Mouse (Mus musculus) neural tube, embryonic 13.5 days (tissue): ENCODE measurements around the gene Corin. TPM values are rescaled to one million over a fixed set of nuclear protein-coding genes. Genes with fewer than 3 reads are reported as not detected.

Experiments
- polyA plus RNA-seq: library from polyadenylated mRNA; unstranded; fragments of >200 nt; fragmentation: Nextera tagmentation; extraction: Ambion mirVana; gene quantifications from 2 replicates; pipeline ENCODE4 v1.2.1, GENCODE M21; 2015

The Corin gene
- polyA plus RNA-seq, 1 experiment from 2014 or later = 2.0 TPM

Other genes starting within 250 kb of the Corin start
- 13.7 and 15.2 TPM in 2 replicates for gene Nfxl1, start 55.2 kb upstream of the Corin start, polyA plus RNA-seq
- gene Zar1, start 76.8 kb upstream of the Corin start, polyA plus RNA-seq = 3.8 and 5.9 TPM in 2 replicates
- gene Gm5868, start 83.1 kb upstream of the Corin start, polyA plus RNA-seq = 10.5 and 10.8 TPM in 2 replicates
- not detected in 2 replicates for gene Cnga1, start 139.8 kb upstream of the Corin start, polyA plus RNA-seq
- 1.2 and 1.9 TPM in 2 replicates for gene Nipal1, start 143.3 kb upstream of the Corin start, polyA plus RNA-seq
- gene Txk, start 248.3 kb upstream of the Corin start, polyA plus RNA-seq = 0.08 and 0.11 TPM in 2 replicates